13 mouse cellular contexts compared by ENCODE assay signal in the genomic region with DNA sequence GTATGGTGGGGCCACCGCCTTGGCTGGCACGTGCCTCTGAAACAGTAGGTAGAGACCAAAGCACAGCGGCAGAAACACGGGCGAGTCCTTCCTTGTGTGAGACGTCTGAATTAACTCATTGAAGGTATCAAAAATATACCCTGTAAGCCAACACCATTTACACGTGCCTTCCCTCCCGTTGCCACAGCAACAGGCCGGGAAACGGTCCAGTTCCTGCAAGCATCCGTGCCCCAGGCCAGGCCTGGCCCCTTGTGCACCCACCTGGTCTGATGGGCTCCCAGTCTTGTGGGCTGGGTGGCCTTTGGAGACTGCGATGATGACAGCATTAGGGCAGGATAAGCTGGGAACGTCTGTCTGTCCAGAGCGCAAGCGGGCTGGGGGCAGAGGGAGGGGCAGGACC. TPM values are rescaled to one million over a fixed set of nuclear protein-coding genes. Genes with fewer than 3 reads are reported as not detected.
DNase-seq lines count a peak whose midpoint lies in the region; ATAC-seq and TF ChIP-seq lines count a peak whose summit lies in the region.
"Had no signal": no experiment of that assay in that cellular context is flagged by ENCODE, and none has a peak within 500 bp of the region (broad histone marks: within the 10 kb centered on the region; RNA-seq: fewer than 3 reads in every experiment).

No protein-coding gene starts in this region.

- H3K4me3 ChIP-seq in hindbrain, embryonic 12.5 days, result no peak overlapping the region
- H3K4me3 ChIP-seq in hindbrain, embryonic 13.5 days, result no peak overlapping the region
- H3K4me3 ChIP-seq in midbrain, embryonic 13.5 days (replicated peaks), result no peak overlapping the region
- H3K4me3 ChIP-seq in midbrain, embryonic 10.5 days, result no peak overlapping the region
- H3K4me3 ChIP-seq in olfactory bulb, adult 2 months (ENCODE audit: insufficient read depth, low read depth, low read length), result no peak overlapping the region
- H3K4me3 ChIP-seq: left cerebral cortex, adult 2 months; liver, embryonic 15.5 days; myocyte had no signal

- H3K9ac ChIP-seq in hindbrain, embryonic 12.5 days, result no peak overlapping the region
- no peak overlapping the region for H3K9ac ChIP-seq in hindbrain, embryonic 13.5 days
- no peak overlapping the region for H3K9ac ChIP-seq in midbrain, embryonic 13.5 days (replicated peaks)
- H3K9ac ChIP-seq: liver, embryonic 15.5 days had no signal

- peak overlapping the region; percentile 35; the same call in 1 of the 2 replicates for H3K27ac ChIP-seq in hindbrain, embryonic 12.5 days
- no peak overlapping the region for H3K27ac ChIP-seq in hindbrain, embryonic 13.5 days
- H3K27ac ChIP-seq in midbrain, embryonic 13.5 days, result peak overlapping the region; percentile 9; the same call in 1 of the 2 replicates
- H3K27ac ChIP-seq in midbrain, embryonic 10.5 days (replicated peaks), result no peak overlapping the region
- peak overlapping the region; percentile 2; the same call in 1 of the 2 replicates for H3K27ac ChIP-seq in olfactory bulb, adult 2 months (ENCODE audit: insufficient read depth, low read depth, low read length)
- H3K27ac ChIP-seq: kidney, postnatal 0 days; left cerebral cortex, adult 2 months; liver, embryonic 15.5 days had no signal

- no peak for ATAC-seq in hindbrain, embryonic 12.5 days (ENCODE audit: low FRiP score)
- ATAC-seq in hindbrain, embryonic 13.5 days (ENCODE audit: low FRiP score), result no peak
- ATAC-seq in midbrain, embryonic 13.5 days, result 0 out of 2 replicates have a peak, but pooled peaks have one; percentile 22

- no peak for DNase-seq in midbrain, embryonic 10.5 days (ENCODE audit: low spot score)
- peak; percentile 61 to 77 for DNase-seq in cerebellum, postnatal 25 days
- no peak for DNase-seq in thymus, postnatal 25 days
- DNase-seq in heart, postnatal 4 days, result no peak
- DNase-seq: heart, adult 11 months had no signal

- WGBS in hindbrain, embryonic 12.5 days, result 76% methylated on average over 15 of the region's 15 CpGs
- whole genome bisulfite sequencing in hindbrain, embryonic 13.5 days, result 72% methylated on average over 15 of the region's 15 CpGs
- 75% methylated on average over 15 of the region's 15 CpGs for WGBS in midbrain, embryonic 13.5 days
- 85% methylated on average over 15 of the region's 15 CpGs for WGBS in midbrain, embryonic 10.5 days
- WGBS in olfactory bulb, adult 2 months, result 23% methylated on average over 15 of the region's 15 CpGs

- H3K27me3 ChIP-seq in hindbrain, embryonic 12.5 days, result no peaks in the 10 kb centered on the region
- H3K27me3 ChIP-seq in hindbrain, embryonic 13.5 days, result no peaks in the 10 kb centered on the region
- no peaks in the 10 kb centered on the region for H3K27me3 ChIP-seq in midbrain, embryonic 13.5 days
- no peaks in the 10 kb centered on the region for H3K27me3 ChIP-seq in midbrain, embryonic 10.5 days (ENCODE audit: low read depth, poor library complexity, severe bottlenecking)
- H3K27me3 ChIP-seq: liver, embryonic 15.5 days had no signal

- no peaks in the 10 kb centered on the region for H3K9me3 ChIP-seq in hindbrain, embryonic 12.5 days (replicated peaks)
- H3K9me3 ChIP-seq in hindbrain, embryonic 13.5 days, result no peaks in the 10 kb centered on the region
- no peaks in the 10 kb centered on the region for H3K9me3 ChIP-seq in midbrain, embryonic 13.5 days
- no peaks in the 10 kb centered on the region for H3K9me3 ChIP-seq in midbrain, embryonic 10.5 days (replicated peaks)
- H3K9me3 ChIP-seq: liver, embryonic 15.5 days had no signal

- H3K4me2 ChIP-seq in hindbrain, embryonic 12.5 days (replicated peaks), result no peak overlapping the region
- H3K4me2 ChIP-seq in hindbrain, embryonic 13.5 days, result no peak overlapping the region
- H3K4me2 ChIP-seq in midbrain, embryonic 13.5 days (replicated peaks), result no peak overlapping the region
- H3K4me2 ChIP-seq: liver, embryonic 15.5 days had no signal

- no peak for TF ChIP-seq POLR2A in olfactory bulb, adult 2 months (IDR thresholded peaks at IDR 0.05; ENCODE audit: insufficient read depth, low read depth, low read length)

- peaks cover 10% of the 10 kb centered on the region for H3K4me1 ChIP-seq in hindbrain, embryonic 12.5 days
- peaks cover 19% of the 10 kb centered on the region for H3K4me1 ChIP-seq in hindbrain, embryonic 13.5 days (replicated peaks)
- no peaks in the 10 kb centered on the region; the same call in 1 of the 2 replicates for H3K4me1 ChIP-seq in midbrain, embryonic 13.5 days (replicated peaks)
- no peaks in the 10 kb centered on the region for H3K4me1 ChIP-seq in midbrain, embryonic 10.5 days
- H3K4me1 ChIP-seq in olfactory bulb, adult 2 months (ENCODE audit: control insufficient read depth, insufficient read depth, low read length), result peaks cover 49% of the 10 kb centered on the region
- H3K4me1 ChIP-seq: liver, embryonic 15.5 days had no signal

- TF ChIP-seq CTCF in olfactory bulb, adult 2 months (IDR thresholded peaks at IDR 0.05; ENCODE audit: insufficient read depth, low read depth, low read length), result no peak

- peaks cover 71% of the 10 kb centered on the region for H3K36me3 ChIP-seq in hindbrain, embryonic 12.5 days
- H3K36me3 ChIP-seq in hindbrain, embryonic 13.5 days, result peaks cover 70% of the 10 kb centered on the region
- H3K36me3 ChIP-seq in midbrain, embryonic 13.5 days, result peaks cover 71% of the 10 kb centered on the region
- H3K36me3 ChIP-seq in midbrain, embryonic 10.5 days, result peaks cover 97% of the 10 kb centered on the region

RNA-seq across cellular contexts. Expression of gene Rflna, which starts 14.3 kb away (rescaled TPM):
- 25.0 and 34.1 TPM in 2 replicates for polyA plus RNA-seq in hindbrain, embryonic 12.5 days (2016; fragmentation: Nextera tagmentation; extraction: Ambion mirVana)
- polyA plus RNA-seq in hindbrain, embryonic 13.5 days (2015; fragmentation: Nextera tagmentation; extraction: Ambion mirVana), result 5.9 and 8.3 TPM in 2 replicates
- polyA plus RNA-seq in midbrain, embryonic 13.5 days (2015; fragmentation: Nextera tagmentation; extraction: Ambion mirVana), result 4.9 and 5.1 TPM in 2 replicates
- polyA plus RNA-seq in midbrain, embryonic 10.5 days (2016; fragmentation: Nextera tagmentation; extraction: Ambion mirVana), result 6.8 TPM in 2 replicates
- not detected in 2 replicates for polyA plus RNA-seq in olfactory bulb, adult 2 months (2012; ENCODE audit: insufficient read depth, insufficient read length, low replicate concordance, missing spikeins)
- total RNA-seq in heart, postnatal 4 days (2021), result 1 to 10 TPM; 1.2 to 1.3 TPM

Comparison
In these comparisons a context has a peak if more than half of its experiments do, and no peak if none do; other contexts are left out.
1. H3K27ac ChIP-seq: peak in hindbrain, embryonic 12.5 days (single experiment), midbrain, embryonic 13.5 days (single experiment) and olfactory bulb, adult 2 months (single experiment); none in hindbrain, embryonic 13.5 days (single experiment) and midbrain, embryonic 10.5 days (single experiment).
2. DNase-seq: peak in cerebellum, postnatal 25 days (2 of 2); none in midbrain, embryonic 10.5 days (single experiment), thymus, postnatal 25 days (single experiment) and heart, postnatal 4 days (single experiment).